Mouse (Mus musculus): ENCODE data around the gene Mgat5. TPM values are rescaled to one million over a fixed set of nuclear protein-coding genes. Genes with fewer than 3 reads are reported as not detected.

Gene Mgat5
- total RNA-seq (2021), result 10 to 100 TPM; 12.4 to 14.3 TPM
- long read RNA-seq, experiment 1, partial matches to known transcripts, result 0 of 2 reads
- long read RNA-seq, experiment 1, other reads (novel, unspliced or antisense), result 2 of 2 reads
- long read RNA-seq, experiment 2, partial matches to known transcripts, result 0 of 1 reads
- long read RNA-seq, experiment 2, other reads (novel, unspliced or antisense), result 1 of 1 reads

DNA sequence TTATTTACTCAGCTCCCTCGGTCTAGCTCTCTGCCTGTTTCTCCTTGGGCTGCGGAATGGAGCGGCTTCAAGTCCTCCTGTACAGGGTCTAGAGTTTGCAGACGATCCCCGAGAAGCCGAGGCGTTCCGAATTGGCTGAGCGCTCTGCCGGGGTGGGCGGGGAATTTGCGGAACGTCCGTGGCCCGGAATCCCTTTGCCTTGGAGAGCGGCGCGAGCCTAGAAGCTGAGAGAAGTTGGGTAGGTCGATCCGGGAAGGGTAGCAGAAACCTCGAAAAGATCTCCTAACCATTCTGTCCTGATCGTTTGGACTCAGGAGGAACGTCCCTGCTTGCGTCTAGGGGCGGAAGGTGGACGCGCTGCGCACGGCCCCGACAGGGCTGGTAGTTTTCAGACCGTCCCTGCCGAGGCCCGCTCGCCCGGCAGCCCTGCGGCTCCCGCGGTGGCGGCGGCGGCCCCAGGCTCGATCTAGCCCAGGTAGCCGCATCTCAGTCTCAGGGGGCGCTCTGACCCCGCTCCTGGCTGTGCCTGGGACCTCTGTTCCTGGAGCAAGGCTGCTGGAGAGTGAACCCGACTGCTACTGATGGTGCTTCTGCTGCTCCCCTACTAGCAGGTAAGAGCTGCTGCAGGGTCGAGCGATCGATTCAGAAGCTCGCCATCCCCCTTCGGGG lies at the start of gene Mgat5:
Gene Mgat5, plus strand, starts transcription at position 199 of the 669 bp plus-strand sequence.
- peak; percentile 93 for DNase-seq

DNA sequence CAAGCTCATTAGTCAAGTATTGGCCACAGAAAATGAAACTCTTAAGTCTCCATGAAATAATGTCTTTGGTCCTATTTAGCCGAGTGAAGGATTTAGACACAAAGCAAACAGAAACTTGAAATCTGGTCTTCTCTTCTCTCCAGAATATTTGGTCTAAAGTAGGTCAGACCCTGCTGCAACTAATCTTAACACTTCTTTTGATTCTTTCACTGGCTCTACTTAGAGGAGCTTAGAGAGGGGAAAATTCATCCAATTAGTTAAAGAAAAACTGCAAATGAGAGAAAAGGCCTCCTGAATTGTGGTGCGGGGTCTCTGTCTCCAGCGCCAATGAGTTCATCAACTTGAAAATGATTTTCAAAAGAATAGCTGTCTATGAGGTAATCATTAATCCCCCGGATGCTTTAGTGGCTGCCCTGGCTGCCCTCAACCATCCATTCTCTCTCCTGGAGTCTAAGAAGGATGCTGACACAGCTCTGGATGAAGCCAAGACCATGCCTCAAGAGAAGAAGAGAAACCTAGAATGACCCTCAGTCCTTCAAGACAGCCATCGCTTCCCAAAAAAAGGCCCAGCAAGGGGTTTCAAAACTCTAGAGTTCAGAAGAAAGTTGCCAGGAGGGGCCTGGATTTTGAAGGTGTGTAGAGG lies 44.6 kb upstream of the Mgat5 start:
- no peak for DNase-seq

DNA sequence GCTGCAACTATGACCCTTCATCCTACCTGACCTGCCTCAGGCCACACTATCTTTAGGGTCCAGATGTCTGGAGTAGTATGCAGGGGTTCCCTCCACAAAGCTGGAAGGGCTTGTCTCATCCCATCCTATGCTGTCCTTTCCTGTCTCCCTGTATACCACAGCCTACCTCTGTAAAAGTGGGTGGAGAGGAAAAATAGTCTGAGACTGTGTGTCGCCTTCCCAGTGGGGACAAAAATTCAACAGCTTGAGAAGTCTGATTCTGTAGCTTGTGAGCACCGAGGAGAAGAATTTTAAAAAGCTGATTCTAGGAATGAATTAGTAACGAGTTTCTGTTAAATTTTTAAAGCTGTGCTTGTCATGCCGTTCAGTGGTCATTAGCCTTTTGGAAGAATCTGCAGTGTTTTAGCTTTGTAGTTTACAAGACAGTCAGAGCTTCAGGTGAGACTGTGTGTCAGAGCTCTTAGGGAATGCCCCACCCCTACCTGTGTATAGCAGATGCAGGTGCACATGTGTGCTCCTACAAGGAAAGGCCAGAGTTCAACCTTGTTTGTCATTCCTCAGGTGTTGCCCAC lies 40.1 kb upstream of the Mgat5 start:
- DNase-seq, result no peak

DNA sequence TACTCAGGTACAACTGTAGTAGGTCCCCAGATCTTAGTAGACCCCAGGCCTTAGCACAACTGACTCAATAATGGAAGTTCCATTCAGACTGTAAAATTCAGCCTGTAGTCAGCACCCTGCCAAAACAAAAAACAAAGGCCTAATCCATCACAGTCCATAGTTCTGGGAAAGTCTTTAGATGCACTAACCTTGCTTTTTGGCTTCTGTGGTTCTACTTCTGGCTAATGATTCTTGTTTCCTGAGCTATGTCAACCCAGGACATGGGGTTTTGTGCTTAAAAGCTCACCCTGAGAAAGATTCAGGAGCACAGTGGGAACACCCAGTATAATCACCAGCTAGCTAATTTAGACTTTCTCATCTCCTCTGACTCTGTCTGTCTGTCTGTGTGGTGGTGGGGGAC lies 38.3 kb upstream of the Mgat5 start:
- DNase-seq, result no peak

DNA sequence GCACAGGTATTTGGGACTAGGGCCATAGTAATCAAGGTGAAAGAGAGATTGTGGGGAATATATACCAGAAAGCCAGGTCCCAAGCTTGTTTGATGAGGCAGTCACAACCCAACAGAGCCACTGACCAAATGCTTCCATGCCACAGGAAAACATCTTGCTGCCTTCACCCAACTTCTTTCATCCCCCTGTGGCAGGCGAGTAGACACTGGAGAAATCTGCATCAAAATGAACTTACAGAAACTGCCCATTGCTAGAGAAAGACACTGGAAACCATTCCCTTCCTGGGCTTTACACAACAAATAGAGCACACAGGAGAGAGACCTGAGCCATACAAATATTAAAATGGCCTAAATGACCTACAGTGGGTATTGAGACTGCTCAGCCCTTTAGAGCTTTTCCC lies 37.2 kb upstream of the Mgat5 start:
- no peak for DNase-seq

DNA sequence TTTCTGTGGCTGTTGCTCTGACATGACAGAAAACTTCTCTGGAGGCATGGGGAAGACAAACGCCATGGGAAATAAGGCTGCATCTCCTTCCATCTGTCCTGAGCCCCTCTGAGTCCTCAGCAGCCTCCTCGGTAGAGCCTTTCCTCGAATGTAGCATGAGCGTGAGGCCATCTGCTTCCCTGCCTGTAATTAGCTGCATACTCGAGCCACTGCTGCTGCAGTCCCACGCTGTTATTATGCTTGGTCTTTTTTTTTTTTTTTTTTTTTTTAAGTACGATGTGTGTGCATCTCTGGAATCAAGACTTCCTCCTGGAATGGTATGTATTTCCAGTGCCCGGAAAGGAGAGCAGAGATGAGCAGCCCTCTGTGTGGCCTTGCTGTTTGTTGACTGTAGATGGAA lies 36.6 kb upstream of the Mgat5 start:
- no peak for DNase-seq

DNA sequence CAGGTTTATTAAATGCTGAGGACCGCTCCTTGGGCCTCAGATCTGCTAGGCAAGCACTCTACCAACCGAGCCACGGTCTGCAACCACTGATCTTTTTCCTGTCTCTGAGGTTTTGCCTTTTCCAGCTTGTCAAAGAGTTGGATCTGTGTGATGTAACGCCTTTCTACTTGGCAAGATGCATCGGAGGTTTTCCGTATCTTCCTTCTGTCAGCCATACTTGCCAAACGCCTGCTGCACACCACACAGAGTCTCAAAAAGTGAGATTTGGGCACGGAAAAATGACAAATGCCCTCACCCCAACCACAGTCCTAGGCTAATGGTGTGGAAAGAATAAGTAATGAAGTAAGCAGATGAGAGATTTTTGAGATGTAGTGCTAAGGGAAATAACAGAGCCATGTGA lies 35.3 kb upstream of the Mgat5 start:
- no peak for DNase-seq

DNA sequence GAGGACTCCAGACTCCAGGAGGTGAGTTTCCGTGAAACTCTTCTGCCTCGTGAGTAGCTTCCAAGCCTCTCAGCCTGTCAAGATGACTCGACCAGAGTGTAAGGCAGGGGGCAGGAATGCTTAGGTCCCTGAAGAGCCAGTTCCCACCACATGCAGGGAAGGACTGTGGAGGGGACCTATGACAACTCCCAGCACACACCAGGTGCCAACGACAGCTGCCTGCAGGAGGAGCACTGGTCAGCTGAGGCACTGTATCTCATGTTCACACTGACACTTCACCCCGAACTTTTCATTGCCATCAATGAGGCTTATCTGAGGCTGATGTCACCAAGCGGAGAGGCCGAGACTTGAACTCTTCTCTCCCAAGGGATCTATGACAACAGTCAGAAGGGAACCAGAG lies 33.5 kb upstream of the Mgat5 start:
- DNase-seq, result no peak

DNA sequence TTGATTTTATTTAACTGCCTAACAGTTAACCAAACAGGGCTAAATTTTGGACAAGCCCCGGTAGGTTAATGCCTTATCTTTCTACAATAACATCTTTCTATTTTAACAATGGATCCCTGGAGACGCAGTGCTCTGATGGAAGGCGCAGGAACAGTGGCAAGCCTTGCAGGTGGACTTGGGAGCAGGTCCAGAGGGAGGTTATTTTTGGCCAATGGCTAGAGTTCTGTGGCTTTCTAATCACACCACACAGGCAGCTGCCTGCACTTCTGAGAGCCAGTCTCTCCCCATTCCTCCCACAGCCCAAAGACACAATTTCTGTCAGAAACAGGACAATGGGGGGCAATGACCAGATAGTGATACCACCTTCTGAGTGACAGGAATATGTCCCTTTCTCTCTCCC lies 31.4 kb upstream of the Mgat5 start:
- no peak for DNase-seq

DNA sequence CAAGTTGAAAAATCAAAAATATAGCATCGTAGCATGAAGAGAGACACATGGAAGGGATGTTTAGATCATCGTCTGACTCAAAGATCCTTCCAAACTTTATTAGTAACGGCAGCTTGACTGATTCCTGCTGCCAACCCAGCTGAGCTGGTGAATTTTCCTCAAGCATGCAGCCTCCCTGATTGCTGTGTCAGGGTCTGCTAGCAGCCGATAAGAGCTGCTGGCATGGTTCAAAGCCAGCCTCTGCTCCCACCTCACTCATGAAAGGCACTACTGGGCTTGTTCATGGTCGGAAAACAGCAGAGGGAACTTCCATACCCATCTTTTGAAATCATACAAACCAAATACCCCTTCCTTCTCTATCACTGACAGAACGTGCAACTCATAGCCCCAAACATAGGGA lies 12.4 kb upstream of the Mgat5 start:
- no peak for DNase-seq

DNA sequence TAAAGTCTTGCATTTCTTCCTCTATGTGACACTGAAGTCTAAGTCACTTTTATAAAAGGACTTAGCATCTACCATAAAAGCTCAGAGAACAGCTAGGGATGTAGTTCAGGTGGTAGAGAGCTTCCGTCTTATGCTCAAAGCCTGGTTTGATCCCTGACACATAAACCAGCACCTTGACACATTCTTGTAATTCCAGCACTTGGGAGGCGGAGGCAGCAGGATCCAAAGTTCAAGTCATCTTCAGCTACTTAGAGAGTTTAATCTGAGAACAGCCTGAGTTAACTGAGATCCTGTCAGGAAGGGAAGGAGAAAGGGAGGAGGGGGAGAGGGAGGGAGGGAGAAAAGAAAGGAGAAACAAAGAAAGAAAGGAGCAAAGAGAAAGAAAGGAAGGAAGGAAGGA lies 5.6 kb upstream of the Mgat5 start:
- DNase-seq, result no peak

DNA sequence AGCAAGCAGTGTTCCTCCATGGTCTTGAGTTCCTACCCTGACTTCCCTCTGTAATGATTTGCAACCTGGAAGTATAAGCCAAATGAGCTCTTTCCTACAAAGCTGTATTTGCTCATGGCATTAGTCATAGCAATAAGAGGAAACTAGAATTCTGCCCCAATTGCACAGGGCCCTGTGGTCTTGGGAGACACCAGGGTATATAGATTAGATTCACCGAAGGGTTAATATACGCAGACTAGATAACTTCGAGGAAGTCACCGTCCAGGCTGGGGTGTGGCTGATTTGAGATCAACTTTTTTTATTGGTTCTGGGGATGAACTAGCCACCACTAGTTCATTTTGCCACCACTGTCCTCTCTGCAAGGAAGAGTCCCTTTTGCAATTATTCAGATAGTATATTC lies 2.5 kb upstream of the Mgat5 start:
- no peak for DNase-seq

DNA sequence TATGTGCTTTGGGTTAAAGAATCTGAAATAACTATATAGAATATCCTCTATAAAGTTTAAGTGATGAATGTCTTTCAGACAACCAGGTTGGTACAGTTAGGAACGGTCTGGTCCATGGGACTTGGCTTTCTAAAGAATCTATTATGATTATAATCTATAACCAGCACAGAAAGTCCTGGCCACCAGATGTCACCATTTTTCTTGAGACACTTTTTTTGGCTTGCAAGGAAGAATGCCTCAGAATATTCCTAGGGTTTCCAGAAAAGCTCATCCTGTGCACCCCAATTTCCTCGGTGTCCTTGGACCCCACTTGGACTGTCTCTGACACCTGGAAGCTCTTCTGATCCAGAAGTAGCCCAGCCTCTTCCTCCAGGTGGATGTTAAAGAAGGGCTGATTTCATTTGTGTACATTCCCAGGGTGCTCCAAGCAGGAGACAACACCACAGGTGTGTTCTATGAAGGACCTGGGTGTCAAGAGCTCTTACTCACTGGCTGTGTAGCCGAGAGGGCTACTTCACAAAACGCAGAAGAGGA lies 1.5 kb upstream of the Mgat5 start:
- DNase-seq, result peak; percentile 48

DNA sequence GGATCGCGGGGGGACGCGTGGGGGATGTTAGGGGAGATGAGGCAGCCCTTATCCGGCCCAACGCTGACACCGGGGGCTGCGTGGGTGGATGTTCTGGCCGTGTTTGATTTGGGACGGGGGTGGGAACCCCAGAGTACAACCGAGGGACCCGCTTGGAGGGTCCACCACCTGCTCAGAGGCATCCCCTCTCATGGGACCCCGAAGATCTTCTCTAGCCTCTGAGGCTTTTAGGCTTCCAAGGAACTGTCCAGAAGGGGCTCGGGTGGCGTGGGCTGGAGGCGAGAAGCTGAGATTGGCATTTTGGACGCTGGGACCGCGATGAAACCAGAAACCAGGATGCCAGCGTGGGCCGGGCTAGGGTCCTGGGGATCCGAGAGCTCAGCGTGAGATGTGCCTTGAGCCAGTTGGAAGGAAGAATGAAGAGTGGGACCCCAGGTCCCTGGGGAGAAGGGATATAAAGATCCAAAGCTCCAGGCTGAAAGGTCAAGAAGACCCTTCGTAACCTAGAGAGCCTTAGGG lies 745 bp downstream of the Mgat5 start:
- peak; percentile 26 for DNase-seq

DNA sequence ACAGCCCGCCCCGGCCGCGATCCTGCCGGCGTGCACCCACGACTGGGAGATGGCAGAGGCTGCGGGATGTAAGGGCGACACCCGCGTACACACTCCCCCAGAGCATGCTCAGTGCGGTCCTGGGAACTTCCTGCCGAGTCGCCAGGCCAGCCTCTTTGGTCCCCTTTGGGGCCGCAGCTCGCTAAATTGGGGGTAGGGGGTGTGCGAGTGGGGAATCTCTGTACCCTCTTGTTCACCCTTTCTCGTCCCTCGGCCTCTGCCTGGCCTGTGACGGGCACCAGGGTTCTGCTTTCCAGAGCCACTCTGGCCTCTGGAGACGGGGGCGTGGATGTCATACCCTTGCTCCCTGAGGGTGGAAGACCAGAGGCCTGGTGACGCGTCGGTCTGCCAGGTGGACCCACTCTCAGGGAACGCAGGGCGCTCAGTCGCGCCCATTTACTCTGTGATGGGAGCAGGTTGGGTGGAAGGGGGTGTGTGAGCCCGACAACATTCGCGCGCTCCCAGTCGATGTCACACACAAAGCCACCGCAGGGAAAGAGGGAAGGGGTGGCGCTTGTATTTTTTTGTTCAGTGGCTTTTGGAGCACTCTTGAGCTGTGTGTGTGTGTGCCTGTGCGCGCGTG lies 1.3 kb downstream of the Mgat5 start:
- DNase-seq, result peak; percentile 59

DNA sequence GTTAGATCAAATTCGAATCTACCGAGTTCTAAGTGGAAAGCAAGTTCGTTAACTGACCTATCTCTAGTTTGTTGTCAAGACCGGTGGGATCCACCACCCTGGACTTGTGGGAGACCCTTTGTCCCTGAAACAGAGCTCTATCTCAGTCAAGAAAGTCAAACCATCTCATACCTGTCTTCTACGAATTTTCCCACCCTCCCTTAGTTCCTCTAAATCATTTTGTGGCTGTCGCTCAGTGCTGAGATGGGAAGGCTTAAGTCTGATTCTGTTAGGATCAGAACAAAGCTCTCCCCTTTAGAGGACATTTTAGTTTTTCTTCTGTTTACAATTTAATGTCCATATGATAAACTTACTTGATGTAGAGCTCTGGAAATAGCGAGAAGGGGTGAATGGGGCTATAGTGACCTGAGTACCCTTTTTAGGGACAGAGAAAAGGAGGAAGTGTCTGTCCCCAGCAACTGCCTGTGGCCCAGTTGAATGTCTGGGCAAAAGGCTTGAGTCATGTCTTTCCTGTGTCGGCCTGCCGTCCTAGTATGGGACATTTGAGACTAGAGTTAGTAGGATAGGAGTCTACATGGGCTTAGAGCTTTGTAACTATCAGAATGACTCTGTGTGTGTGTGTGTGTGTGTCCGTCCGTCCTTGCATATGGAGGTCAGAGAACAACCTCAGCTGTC lies 2.2 kb downstream of the Mgat5 start:
- no peak for DNase-seq

DNA sequence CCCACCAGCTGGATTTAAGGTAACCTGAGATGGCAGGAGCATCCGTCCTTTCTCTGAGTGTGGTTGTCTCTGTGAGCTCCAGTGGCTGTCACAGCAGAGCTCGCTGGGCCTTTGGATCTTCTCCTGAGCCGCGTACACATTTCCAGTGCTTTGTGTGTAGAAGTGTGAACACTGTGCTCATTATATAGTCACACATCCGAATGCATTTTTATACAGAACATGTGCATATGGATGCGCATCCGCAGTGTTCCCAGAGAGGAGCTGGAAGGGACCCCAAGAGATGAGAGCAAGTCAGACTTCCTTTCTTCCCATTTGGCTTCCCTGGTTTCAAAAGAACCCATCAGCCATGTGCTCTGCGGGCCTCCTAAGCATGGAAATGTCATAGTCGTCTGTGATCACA lies 3.4 kb downstream of the Mgat5 start:
- no peak for DNase-seq

DNA sequence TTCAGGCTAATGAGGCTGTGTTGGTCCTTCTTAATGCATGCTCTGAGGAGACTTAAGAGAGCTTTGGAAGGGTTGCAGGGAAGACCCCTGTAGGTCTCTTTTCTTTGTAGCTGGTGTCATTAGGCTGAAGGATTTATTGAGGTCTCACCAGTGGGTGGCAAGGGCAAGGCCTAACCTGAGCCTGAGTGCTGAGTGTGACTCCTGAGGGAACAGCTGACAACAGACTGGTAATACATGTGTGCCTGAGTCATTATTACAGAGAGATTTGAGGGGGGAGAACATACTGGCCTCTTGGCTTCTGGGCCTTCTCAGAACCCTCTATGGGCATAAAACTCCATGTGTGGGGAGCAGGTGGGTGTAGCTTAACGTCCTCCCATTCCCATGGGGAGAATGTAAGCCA lies 8.0 kb downstream of the Mgat5 start:
- no peak for DNase-seq

DNA sequence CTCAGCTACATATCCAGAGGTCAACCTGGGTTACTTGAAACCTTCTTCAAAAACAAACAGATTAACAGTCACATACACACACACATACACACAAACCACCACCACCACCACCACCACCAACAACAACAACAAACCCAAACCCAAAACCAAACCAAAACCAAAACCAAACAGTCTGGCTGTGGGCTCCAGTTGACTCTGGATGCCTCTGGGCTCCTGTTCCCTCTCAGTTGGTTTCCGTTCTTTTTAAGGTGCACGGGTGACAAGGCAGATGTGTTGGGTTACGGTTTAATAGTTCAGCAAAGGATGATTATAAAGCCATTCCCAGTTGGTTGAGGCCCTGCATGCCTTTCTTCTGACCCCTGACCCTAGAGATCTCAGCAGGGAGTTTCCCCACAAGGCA lies 8.6 kb downstream of the Mgat5 start:
- DNase-seq, result no peak

DNA sequence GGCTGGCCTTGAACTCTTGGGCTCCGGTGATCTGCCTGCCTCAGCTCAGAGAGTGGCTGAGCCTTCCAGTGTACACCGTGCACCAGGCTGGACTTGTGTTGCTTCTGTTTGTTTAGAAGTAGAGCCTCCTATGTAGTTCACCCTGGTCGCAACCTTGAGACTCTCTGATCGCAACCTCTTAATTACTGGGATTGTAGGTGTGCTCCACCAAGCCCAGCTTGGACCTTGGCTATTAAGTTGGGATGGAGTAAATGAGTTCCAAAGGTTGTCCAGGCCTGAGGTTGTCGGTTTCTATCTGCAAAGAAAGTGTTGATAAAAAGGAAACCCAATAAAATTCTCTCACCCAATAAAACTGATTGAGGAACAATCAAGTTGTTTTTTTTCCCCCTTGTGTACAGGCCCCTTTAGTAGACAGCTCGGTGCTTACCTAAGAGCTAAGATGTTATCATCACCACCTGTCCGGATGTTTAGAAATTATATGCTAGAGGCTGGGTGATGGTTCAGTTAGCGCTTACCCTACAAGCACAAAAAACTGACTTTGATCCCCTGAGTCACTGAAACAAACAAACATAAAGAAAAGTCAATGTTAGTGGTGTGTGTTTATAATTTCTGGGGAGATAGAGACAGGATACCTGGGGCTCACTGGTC lies 9.9 kb downstream of the Mgat5 start:
- DNase-seq, result no peak

DNA sequence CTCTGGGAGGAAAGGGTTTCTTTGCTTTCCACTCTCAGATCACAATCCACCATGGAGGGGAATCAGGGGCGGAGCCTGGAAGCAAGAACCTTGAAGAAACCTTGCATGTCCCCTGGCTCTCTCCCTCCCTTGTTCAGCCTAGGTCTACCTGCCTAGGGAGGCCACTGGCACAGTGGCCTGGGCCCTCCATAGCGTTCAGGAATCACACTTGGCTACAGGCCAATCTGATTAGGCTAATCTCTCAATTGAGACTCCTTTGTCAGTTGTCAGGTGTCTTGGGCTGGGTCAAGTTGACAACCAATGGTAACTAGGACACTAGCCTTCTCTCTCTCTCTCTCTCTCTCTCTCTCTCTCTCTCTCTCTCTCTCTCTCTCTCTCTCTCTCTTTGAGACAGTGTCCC lies 12.2 kb downstream of the Mgat5 start:
- DNase-seq, result no peak

DNA sequence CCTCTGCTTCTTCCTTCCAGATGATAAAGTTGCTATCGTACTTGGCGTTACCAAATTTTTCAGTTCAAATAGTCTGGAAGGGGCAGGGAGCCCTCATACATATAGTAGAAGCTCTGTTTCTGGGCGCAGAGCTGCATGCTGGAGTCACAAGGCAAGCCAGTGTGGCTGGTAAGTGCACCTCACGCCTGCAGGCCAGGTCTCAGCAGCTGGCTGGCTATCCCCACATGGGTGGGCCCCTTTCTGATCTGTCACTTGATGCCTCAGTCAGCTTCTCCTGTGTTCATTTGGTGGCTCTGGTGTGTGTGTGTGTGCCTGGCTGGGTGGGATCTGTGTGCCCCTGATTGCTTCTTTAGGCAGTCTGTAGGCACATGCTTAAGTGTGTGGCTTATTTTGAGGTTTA lies 12.8 kb downstream of the Mgat5 start:
- DNase-seq, result no peak
